Mouse (Mus musculus) liver (tissue): ENCODE measurements around the gene Nol3.
A peak's percentile ranks its signal among the peaks of the same experiment; 100 is the strongest.
"Not testable (repeated sequence)": the region's sequence is repeated elsewhere in the genome, so short reads cannot be mapped to it uniquely, and the experiment has no call there.

Source experiments
- DNase-seq: peaks from one replicate; pipeline ENCODE4 v3.0.0-alpha.2; 2020; ENCODE audit warnings: mixed read lengths

Gene Nol3

GRCm38 (mm10) chr8:105289805-105290460 lies 14.0 kb downstream of the Nol3 start, which contains the start of gene 4931428F04Rik:
Gene 4931428F04Rik (minus strand): TSS chr8:105289864.
- peak; percentile 55 for DNase-seq

- DNase-seq: peak; percentile 91
Observed at GRCm38 (mm10) chr8:105290554-105291314, 14.8 kb downstream of the Nol3 start.

GRCm38 (mm10) chr8:105291364-105291763 lies 15.4 kb downstream of the Nol3 start:
- DNase-seq: not testable (repeated sequence)

- not testable (repeated sequence) for DNase-seq
Observed at GRCm38 (mm10) chr8:105291802-105292201, 15.9 kb downstream of the Nol3 start.

GRCm38 (mm10) chr8:105292471-105292870 lies 16.5 kb downstream of the Nol3 start:
- DNase-seq: no peak

GRCm38 (mm10) chr8:105293405-105293804 lies 17.5 kb downstream of the Nol3 start:
- DNase-seq: no peak

- no peak for DNase-seq
Observed at GRCm38 (mm10) chr8:105294776-105295175, 18.8 kb downstream of the Nol3 start.

GRCm38 (mm10) chr8:105295256-105295655 lies 19.3 kb downstream of the Nol3 start:
- DNase-seq: no peak

- DNase-seq: no peak
Observed at GRCm38 (mm10) chr8:105295895-105296573, 20.1 kb downstream of the Nol3 start, which contains the start of gene Exoc3l. Gene Exoc3l (minus strand): TSS chr8:105296101.

GRCm38 (mm10) chr8:105297511-105298192 lies 21.7 kb downstream of the Nol3 start, which contains the start of gene E2f4:
Gene E2f4 (plus strand): TSS chr8:105297663.
- DNase-seq: peak; percentile 95

- peak; percentile 68 for DNase-seq
Observed at GRCm38 (mm10) chr8:105298351-105299252, 22.7 kb downstream of the Nol3 start.

- DNase-seq: peak; percentile 95
Observed at GRCm38 (mm10) chr8:105299962-105300361, 24.0 kb downstream of the Nol3 start.

- no peak for DNase-seq
Observed at GRCm38 (mm10) chr8:105303396-105303795, 27.5 kb downstream of the Nol3 start.

GRCm38 (mm10) chr8:105303874-105304273 lies 27.9 kb downstream of the Nol3 start:
- no peak for DNase-seq

GRCm38 (mm10) chr8:105304325-105305210 lies 28.6 kb downstream of the Nol3 start:
- peak; percentile 56 for DNase-seq

- peak; percentile 81 for DNase-seq
Observed at GRCm38 (mm10) chr8:105305211-105306145, 29.5 kb downstream of the Nol3 start, which contains the start of gene Elmo3. Gene Elmo3 (plus strand): TSS chr8:105305601.

GRCm38 (mm10) chr8:105306146-105306691 lies 30.3 kb downstream of the Nol3 start:
- DNase-seq: no peak

GRCm38 (mm10) chr8:105307670-105308069 lies 31.7 kb downstream of the Nol3 start:
- no peak for DNase-seq

GRCm38 (mm10) chr8:105308428-105308827 lies 32.5 kb downstream of the Nol3 start:
- DNase-seq: no peak
